Mouse (Mus musculus): Measurements from ENCODE around the gene Dok7. TPM values are rescaled to one million over a fixed set of nuclear protein-coding genes. Genes with fewer than 3 reads are reported as not detected.

Dok7 gene
- polyA plus RNA-seq, 1 experiment from 2014 or later: 7.2 TPM

DNA sequence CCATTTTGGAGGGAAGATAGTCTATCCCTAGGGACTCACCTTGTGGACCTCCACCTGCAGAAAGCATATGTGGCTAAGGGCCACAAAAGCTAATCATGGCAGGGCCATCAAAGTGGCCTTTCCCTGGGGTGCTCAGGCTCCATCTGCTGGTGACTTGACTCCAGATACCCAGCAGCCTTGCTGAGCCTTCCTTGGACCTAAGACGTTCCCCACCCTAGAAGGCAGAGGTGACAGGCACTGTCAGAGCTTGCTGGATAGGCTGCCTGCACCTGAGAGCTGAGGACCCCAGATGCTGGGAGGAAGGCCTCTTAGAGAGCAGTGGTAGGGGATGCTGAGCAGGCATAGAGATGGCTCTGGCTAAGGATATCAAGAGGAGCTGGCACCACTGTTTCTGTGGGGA is 74.7 kb downstream of the Dok7 start:
- Histone ChIP-seq H3K4me3 (no peak overlapping the region), H3K27me3 (no peaks in the 10 kb centered on the region), H3K9ac (replicated peaks) (no peak overlapping the region), H3K36me3 (no peaks in the 10 kb centered on the region), H3K9me3 (no peaks in the 10 kb centered on the region), H3K4me2 (replicated peaks) (no peak overlapping the region), H3K27ac (replicated peaks) (no peak overlapping the region), H3K4me1 (peaks cover 26% of the 10 kb centered on the region)
- 35% methylated on average over 1 of the region's 1 CpGs for WGBS
- ATAC-seq (replicated peaks): 0 out of 2 replicates have a peak, but pooled peaks have one; percentile 30

DNA sequence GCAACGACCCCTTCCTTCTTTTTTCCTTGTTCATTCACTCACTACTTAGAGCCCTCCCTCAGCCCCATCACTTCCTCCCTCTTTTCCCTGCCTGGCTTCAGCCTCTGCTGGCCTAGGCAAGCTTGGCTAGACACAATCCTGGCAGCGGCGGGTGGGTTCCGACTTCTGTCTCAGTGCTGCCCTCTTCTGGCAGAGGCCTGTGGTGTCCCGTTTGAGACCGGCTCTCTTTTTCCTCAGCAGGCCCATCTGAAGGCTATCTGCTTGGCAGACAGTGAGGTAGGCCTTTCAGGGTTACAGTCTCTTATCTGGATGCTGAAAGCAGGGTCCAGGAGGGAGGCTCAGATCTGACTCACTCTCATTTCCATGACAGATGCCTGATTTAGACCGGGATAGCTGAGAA is 75.2 kb downstream of the Dok7 start:
- H3K36me3 ChIP-seq: no peaks in the 10 kb centered on the region
- H3K9me3 ChIP-seq: no peaks in the 10 kb centered on the region
- no peak overlapping the region for H3K4me2 ChIP-seq (replicated peaks)
- ATAC-seq (replicated peaks): peak; percentile 44; the same call in 1 of the 2 replicates
- H3K9ac ChIP-seq (replicated peaks): no peak overlapping the region
- no peaks in the 10 kb centered on the region for H3K27me3 ChIP-seq
- H3K4me3 ChIP-seq: no peak overlapping the region
- no peak overlapping the region for H3K27ac ChIP-seq (replicated peaks)
- 5% methylated on average over 7 of the region's 7 CpGs for WGBS
- peaks cover 26% of the 10 kb centered on the region for H3K4me1 ChIP-seq

DNA sequence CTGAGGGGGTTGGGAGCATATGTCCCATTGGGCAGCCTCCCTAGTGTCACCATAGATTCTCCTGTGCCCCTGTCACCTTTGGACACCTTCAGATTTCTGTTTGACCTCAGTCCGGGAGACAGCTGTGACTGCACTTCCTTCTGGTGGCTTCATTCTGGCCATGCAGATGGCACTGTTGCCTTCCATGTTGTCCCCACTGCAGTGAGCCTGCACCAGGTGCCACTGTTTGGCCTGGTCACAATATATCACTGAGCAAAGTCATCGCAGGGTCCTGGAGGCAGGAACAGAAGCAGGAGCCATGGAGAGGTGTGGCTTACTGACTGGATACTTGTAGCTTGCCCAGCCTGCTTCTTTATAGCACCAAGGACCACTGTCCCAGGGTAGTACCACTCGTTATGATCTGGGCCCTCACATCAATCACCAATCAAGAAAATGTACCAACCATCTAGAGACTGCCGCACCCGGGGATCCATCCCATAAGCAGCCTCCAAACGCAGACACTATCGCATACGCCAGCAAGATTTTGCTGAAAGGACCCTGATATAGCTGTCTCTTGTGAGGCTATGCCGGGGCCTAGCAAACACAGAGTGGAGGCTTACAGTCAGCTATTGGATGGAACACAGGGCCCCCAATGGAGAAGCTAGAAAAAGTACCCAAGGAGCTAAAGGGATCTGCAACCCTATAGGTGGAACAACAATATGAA is 75.9 kb downstream of the Dok7 start:
- Histone ChIP-seq H3K4me1 (peaks cover 30% of the 10 kb centered on the region), H3K4me3 (no peak overlapping the region), H3K4me2 (replicated peaks) (no peak overlapping the region), H3K9me3 (no peaks in the 10 kb centered on the region), H3K36me3 (no peaks in the 10 kb centered on the region), H3K27ac (replicated peaks) (no peak overlapping the region), H3K9ac (replicated peaks) (no peak overlapping the region), H3K27me3 (no peaks in the 10 kb centered on the region)
- 94% methylated on average over 9 of the region's 9 CpGs for WGBS
- no peak for ATAC-seq (replicated peaks)

DNA sequence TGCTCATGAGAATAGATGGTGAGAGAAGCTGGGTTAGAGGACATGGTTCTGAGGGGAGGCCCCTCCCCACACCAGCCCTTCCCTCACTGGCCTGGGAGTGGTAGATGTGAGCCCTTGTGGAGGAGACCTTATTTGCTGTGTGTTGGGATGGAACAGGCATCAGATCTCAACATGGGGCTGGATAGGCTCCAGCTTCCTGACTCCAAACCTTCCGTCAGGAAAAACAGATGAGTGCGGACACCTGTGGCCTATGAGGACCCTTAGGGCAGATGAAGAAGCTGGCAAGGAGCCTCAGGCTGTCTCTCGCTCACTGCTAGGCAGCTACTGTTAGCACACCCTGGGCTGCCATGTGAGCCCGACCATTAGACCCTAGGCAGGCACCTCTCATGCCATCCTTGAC is 76.9 kb downstream of the Dok7 start:
- no peak overlapping the region for H3K4me2 ChIP-seq (replicated peaks)
- no peak overlapping the region for H3K4me3 ChIP-seq
- 83% methylated on average over 4 of the region's 4 CpGs for WGBS
- H3K27me3 ChIP-seq: no peaks in the 10 kb centered on the region
- ATAC-seq (replicated peaks): no peak
- H3K27ac ChIP-seq (replicated peaks): no peak overlapping the region
- H3K9me3 ChIP-seq: no peaks in the 10 kb centered on the region
- no peaks in the 10 kb centered on the region for H3K36me3 ChIP-seq
- peaks cover 39% of the 10 kb centered on the region for H3K4me1 ChIP-seq
- no peak overlapping the region for H3K9ac ChIP-seq (replicated peaks)

- no peaks in the 10 kb centered on the region for H3K27me3 ChIP-seq
- ATAC-seq (replicated peaks): no peak
- WGBS: 67% methylated on average over 3 of the region's 3 CpGs
- H3K9ac ChIP-seq (replicated peaks): no peak overlapping the region
- no peak overlapping the region for H3K27ac ChIP-seq (replicated peaks)
- H3K4me2 ChIP-seq (replicated peaks): no peak overlapping the region
- H3K36me3 ChIP-seq: no peaks in the 10 kb centered on the region
- H3K9me3 ChIP-seq: no peaks in the 10 kb centered on the region
- peaks cover 41% of the 10 kb centered on the region for H3K4me1 ChIP-seq
- no peak overlapping the region for H3K4me3 ChIP-seq
These were observed 77.7 kb downstream of the Dok7 start for GRCm38 (mm10) chr5:35134286-35134685.

DNA sequence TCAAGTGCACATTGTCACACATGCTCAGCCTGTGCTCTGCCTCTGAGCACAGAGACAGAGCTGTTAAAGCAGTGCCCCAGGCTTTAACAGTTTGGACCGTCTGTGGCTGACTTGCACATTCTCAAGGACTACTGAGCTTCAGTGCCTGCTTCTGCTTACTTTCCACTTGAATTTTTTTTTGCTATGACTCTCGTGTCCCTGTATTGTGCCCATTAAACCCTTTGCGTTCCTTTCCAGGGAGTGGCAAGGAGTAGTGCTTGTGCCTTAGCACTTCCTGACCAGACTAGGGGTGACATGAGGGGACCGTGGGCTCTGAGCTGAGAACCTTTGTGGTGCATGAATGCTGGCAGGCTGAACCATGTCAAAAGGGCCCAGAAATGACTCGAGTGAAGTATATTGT is 79.3 kb downstream of the Dok7 start:
- Histone ChIP-seq H3K4me3 (no peak overlapping the region), H3K36me3 (no peaks in the 10 kb centered on the region), H3K4me1 (peaks cover 47% of the 10 kb centered on the region), H3K9ac (replicated peaks) (no peak overlapping the region), H3K27ac (replicated peaks) (no peak overlapping the region), H3K27me3 (no peaks in the 10 kb centered on the region), H3K4me2 (replicated peaks) (no peak overlapping the region), H3K9me3 (no peaks in the 10 kb centered on the region)
- ATAC-seq (replicated peaks): no peak
- WGBS: 74% methylated on average over 5 of the region's 5 CpGs

Small RNA genes within 50 kb of the gene (microRNA-seq; reads per million reads assigned to microRNA genes)
- gene Mir3097: 6.8 reads per million, percentile 22 among the genes with 10 or more reads in this experiment

Other genes starting within 250 kb of the Dok7 start
- 5.6 and 5.8 TPM in 2 replicates for gene Msantd1, start 148.8 kb upstream of the Dok7 start, polyA plus RNA-seq (2015; fragmentation: Nextera tagmentation; extraction: Ambion mirVana)
- 64.7 and 64.9 TPM in 2 replicates for gene Rgs12, start 107.3 kb upstream of the Dok7 start, polyA plus RNA-seq (2015; fragmentation: Nextera tagmentation; extraction: Ambion mirVana)
- gene Hgfac, start 15.3 kb upstream of the Dok7 start, polyA plus RNA-seq (2015; fragmentation: Nextera tagmentation; extraction: Ambion mirVana): 0.69 and 0.75 TPM in 2 replicates
- 146 and 152 TPM in 2 replicates for gene Lrpap1, start 49.0 kb downstream of the Dok7 start, polyA plus RNA-seq (2015; fragmentation: Nextera tagmentation; extraction: Ambion mirVana)
- 0.89 and 1.1 TPM in 2 replicates for gene Adra2c, start 221.6 kb downstream of the Dok7 start, polyA plus RNA-seq (2015; fragmentation: Nextera tagmentation; extraction: Ambion mirVana)

Measured in forebrain, embryonic 15.5 days (tissue).